Mouse (Mus musculus) lung, adult 2 months (tissue): ENCODE measurements around the gene Lhx2.

Experiments used
- CTCF ChIP-seq: fragments of 200-500 bp; IDR thresholded peaks from 2 replicates; pipeline ENCODE4 v1.5.1; 2011; ENCODE audit warnings: mild to moderate bottlenecking, low read length, control low read depth; ENCODE audit not compliant: insufficient read depth
- POLR2A ChIP-seq: fragments of 200-500 bp; IDR thresholded peaks from 2 replicates; pipeline ENCODE4 v1.6.1; 2011; ENCODE audit warnings: low read depth, mild to moderate bottlenecking, control low read depth, low read length, borderline replicate concordance; ENCODE audit errors: extremely low read depth

DNA sequence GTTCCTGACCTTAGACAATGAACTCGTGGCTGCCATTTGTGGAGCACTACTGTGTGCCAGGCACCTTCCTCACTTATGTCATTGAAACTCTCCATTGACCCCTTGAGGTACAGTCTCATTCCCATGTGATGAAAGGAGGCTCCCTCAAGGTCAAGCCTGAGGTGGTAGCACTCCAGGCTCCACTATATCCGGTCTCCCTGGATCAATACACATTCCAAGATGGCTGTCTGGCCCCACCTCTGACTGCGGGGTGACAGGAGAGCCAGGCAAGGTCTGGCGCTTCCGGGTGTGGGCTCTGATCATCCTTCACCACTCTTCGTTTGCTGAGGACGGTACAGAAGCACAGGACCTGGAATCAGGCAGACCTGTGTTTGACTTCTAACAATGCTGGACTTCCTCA, 58.2 kb downstream of the Lhx2 start:
- TF ChIP-seq CTCF (no peak), POLR2A (no peak)
